Mouse (Mus musculus) MN1 (cell line): ENCODE results near the gene Rcc2.

Experiments used
- DNase-seq: peaks from one replicate; pipeline ENCODE4 v3.0.0-alpha.2; 2016; ENCODE audit warnings: low spot score

Rcc2 gene

DNA sequence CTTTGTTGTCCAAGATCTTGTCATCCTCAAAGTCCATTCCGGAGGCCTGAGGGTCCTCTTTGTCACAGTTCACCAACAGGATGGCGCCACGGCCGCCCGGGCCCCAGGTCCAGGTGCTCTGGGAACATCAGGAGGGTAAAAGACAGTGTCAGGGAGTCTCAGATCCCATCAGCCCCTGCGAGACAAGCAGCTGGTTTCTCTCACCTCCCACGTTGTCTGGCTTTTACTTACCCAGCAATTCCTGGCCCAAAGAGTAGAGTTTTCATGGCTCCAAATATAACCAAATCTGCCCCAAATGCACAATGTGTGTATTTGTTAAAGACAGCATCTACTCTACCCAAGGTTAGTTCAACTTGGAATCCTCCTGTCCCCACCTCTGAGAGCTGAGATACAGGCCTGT is 61.3 kb downstream of the Rcc2 start:
- no peak for DNase-seq

DNA sequence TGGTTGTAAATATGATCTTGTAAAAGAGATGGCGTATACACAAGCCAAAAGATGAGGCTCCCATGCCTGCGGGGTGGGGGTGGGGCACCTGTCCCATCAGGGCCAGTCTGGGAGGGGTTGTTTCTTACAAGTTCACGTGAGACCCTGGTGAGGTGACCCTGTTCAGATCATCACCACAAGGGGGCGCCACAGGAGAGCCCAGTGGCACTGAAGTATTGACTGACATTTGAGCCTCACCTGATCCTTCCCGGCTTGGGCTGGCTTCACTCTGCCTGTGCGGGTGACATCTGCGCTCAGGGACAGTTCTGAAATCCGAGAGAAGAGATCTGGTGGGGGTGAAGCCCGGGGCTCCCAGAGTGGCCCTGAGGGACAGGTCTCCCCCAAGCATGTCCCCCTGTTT is 62.8 kb downstream of the Rcc2 start:
- DNase-seq = peak; percentile 64

DNA sequence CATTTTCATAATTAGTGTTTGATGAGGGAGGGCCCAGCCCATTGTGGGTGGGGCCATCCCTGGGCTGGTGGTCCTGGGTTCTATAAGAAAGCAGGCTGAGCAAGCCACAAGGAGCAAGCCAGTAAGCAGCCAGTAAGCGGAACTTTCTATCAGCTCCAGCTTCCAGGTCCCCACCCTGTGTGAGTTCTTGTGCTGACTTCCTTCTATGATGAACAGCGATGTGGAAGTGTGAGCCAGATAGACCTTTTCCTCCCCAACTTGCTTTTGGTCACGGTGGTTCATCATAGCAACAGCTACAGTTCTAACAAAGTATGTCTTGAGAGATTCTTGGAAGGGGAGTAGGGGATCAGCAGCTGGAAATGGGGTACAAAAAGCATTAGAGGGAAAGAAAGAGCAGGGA is 65.6 kb downstream of the Rcc2 start:
- DNase-seq = no peak

DNA sequence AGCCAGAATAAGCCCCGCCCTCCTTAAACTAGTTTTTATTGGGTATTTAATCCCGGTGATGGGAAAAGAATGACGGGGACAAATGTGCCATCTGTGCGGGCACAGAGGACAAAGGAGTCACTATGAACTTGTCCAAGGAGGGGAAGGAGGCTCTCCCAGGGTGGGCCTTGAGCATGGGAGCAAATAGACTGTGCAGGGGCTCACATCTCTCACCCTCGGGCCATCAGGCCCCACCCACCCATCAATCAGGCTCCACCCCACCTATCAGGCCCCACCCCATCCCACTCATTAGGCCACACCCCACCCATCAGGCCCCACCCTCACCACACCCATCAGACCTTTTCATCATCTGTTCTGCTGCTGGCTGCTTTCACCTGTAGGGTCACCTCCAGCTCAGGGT is 68.6 kb downstream of the Rcc2 start:
- no peak for DNase-seq

DNA sequence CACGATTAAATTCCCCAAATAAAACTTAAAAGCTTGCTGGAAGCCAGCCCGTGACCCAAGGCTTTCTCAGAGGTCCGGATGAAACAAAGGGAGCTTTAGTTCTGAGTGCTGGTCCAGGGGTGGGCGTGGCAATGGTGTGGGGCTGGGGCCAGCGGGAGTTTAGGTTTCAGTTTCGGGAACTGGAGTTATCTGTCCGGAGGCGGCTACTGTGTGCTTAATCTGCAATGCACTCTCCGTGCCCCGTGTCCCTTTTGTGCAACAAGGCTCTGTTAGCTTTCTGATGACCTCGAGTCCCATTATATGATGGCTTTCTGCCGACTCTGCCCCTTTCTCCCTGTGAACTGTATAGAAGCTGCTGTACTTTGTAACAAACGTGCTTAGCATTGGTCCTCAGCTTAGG is 70.1 kb downstream of the Rcc2 start:
- DNase-seq = peak; percentile 54

DNA sequence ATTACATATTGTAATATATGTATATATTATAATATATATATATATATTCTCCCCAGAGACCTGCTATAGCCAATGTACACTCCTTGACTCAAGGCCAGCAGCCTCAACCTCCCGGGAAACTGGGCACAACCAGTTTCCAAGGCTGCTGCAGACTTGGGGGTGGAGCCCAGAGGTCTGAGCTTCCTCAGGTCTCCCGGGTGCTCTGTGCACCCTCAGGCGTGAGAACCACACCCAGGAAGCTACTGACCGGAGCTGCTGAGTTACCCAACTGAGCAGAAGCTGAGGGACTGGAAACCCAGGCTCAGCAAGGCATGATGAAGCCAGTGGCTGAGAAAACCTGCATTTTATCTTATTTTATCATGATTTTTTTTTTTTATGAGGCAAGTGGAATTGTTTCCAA is 70.8 kb downstream of the Rcc2 start:
- peak; percentile 39 for DNase-seq
